Mouse (Mus musculus): ENCODE results near the gene Zmiz1. TPM values are rescaled to one million over a fixed set of nuclear protein-coding genes. Genes with fewer than 3 reads are reported as not detected.

Gene Zmiz1
- polyA plus RNA-seq, 1 experiment = 45.9 TPM

DNA sequence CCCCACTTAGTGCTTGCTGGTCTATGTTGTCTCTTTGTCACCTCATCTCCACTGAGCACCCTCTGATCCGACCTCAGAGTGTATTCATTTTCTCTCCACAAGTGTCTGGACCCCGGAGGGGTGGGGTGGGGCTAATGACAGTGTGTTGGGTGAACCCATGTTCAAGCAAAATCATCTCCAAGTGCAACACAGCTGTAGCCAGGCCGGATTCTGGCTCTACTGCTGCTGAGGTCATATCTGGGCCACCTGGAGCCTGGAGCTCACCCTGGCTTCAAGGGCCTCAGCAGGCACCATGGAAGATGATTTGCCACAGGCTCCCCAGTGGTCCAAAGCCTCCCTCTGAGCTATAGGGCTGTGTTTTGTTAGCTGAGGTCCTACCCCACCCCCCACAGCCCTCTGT, 52.6 kb downstream of the Zmiz1 start:
- no peak for DNase-seq (ENCODE audit: extremely low spot score in 1 of 2, low spot score in 1 of 2)

DNA sequence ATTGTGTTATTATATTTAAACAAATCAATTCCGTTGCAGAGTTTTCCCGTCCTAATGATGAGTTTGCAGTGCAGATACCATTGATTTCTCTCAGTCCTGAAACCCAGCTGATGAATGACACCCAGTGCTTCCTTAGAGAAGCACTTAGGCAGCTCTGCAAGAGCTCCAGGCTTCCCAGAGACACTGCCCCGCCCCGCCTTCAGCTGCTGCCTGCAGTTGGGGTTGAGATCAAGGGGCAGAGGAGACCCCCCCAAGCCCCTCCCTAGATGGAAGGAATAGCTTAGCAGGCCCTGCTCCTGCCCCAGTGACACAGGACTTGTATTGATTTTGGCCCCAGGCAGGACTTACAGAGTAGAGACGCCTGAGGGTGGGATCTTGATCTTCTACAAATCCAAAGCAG, 53.0 kb downstream of the Zmiz1 start:
- DNase-seq (ENCODE audit: extremely low spot score in 1 of 2, low spot score in 1 of 2) = no peak

DNA sequence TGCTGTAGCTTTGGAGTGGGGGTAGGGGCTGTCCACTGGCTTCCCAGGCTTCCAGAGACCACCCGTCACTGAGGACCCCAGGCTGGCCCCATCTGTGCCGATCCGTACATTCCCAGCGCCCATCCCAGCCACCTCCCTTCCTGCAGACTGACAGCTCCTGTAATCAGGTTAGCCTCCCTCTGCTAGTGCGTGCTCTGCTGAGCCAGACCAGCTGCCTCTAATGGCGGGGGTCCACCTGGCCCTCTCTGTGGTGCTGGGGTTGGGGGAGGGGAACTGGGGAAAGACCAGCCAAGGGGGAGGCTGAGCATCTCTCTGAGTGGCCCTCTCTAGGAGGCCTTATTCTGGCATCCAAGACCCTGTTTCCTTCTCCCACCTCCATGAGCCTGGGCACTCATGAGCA, 53.8 kb downstream of the Zmiz1 start:
- DNase-seq (ENCODE audit: extremely low spot score in 1 of 2, low spot score in 1 of 2) = no peak

DNA sequence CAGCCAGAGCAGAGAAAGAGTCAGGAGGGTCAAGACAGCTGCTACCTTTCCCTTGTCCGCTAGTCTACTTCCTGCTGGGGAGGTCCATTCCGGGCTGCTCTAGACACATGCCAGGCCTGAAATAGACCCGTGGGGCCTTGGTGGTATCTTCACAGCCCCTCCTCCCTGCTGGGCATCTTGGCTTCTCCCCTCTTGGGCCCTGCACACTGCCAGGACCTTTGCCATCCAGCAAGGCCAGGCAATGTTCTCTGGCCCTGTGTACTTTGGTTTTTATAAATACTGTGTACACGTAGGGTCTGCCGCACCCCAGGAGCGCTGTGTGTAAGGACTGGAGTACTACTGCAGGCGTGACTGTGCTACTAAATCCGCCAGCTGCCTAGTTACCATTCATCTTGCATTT, 54.5 kb downstream of the Zmiz1 start:
- no peak for DNase-seq (ENCODE audit: extremely low spot score in 1 of 2, low spot score in 1 of 2)

DNA sequence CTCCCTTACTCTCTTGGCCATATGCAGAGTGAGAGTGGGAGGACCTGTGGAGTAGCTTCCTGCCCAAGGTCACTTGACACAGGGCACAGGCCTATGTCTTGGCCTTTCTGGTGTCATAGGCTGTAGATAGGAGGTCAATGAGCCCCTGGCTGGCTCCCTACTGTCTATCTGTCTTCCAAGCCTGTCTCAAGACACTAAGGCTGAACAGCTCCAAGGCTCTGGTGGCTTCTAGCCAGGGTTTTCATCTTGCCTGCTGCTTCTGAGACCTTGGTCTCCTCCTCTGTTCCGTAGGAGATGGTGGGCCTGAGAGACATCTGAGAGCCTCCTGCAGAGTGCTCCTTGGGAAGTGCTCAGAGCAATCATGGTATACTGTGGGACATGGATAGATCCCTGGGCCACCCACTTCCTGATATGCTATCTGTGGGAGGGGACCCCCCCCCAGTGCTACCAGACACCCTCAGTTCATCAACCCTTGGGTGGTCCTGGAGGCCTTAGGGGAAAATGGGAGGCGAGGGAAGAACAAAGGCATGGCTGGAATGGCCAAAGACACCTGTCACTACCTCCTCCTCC, 56.0 kb downstream of the Zmiz1 start:
- DNase-seq (ENCODE audit: extremely low spot score in 1 of 2, low spot score in 1 of 2) = no peak

DNA sequence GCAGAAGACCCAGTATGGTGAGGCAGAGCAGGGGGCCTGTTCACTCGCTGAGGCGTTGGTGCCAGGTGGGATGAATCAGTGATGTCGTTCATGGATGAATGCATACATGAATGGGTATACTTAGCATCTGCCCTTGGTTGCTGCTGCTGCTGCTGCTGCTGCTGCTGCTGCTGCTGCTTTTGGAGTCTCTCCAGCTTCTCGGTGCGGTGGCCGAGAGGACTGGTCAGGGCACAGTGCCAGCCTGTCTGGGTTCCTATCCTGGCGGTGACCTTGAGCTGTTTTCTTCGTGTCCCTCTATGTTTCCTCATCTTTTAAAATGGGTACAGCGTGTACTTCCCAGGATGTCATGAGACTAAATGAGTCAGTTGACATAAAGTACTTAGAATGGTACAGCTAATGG, 56.9 kb downstream of the Zmiz1 start:
- DNase-seq (ENCODE audit: extremely low spot score in 1 of 2, low spot score in 1 of 2) = peak in 1 of 2 experiments; percentile 42

DNA sequence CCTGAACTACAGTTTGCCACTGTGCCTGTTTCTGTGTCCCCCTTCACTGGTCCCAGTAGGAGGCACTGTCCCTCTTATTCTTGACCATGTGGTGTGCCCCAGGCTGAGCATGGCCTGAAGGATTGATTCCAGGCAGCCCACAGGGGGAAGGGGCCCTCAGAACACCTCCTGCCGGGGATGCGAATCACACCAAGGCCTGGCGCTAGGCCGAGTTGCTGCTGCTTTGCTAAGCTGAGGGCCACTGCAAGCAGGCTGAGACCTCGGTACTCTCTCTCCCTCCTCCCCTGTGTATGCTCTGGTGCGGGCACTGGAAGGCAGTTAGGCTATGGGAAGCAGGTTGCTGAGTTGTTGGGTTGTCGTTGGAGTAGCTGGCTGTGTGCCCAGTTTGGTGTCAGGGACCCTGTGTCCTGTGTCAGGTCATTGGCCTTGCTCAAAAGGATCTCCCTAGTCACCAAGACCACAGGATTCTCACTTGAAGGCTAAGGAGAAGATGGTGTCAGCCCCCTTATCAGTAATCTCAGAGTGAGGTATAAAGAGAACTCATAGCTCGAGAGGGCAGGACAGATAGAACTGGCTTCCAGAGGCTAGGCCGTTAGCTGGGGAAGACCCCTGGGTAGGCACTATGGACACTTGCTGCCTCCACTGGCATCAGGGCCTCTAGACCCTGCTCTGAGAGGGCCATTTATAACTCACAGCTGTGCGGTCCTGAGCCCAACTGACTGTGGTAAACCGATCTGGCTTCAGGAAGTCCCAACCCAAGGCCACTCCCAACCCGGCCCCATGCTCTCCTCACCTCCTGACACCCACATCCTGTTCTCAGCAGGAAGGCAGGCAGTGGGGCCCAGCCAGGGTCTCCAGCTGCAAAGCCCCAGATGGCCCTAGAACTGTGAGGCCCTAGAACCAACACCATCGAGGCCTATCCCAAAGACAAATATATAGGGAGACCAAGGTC, 57.9 kb downstream of the Zmiz1 start:
- DNase-seq (ENCODE audit: extremely low spot score in 1 of 2, low spot score in 1 of 2) = no peak

DNA sequence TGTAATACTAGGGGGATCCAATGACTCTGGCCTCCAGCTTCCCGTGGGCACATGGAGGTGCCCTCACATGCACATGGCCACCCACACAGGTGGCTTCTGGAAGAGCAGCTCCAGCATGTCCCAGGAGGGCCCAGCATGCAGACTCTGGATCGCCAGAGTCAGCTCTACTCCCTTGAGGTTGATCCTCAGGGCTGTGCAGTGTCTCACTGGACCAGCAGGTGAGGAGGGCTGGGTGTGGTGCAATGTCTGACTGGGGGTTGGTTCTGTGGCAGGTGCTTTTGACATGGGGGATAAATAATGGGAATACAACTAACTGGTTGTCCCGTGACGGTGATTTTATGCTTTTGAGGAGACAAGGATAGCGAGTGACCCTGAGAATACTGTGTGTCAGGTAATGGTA, 59.7 kb downstream of the Zmiz1 start:
- DNase-seq (ENCODE audit: extremely low spot score in 1 of 2, low spot score in 1 of 2) = no peak

DNA sequence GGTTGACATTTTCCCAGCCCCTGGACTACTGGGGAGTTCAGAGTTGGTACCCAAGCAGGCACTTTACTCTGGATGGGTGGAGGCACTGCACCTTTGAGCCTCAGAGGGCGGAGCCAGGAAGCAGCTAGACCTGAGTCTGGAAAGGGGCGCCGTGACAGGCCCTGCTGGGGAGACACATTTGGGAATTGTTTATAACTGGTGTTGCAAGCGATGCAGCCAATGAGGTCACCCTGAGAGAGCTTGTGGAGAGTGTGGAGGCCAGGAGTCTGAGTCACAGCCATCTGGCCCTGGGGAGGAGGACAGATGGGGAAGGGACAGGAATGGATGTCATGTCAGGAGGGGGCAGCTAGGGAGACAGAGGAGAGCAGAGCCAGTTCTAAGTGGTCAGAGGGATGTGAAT, 60.7 kb downstream of the Zmiz1 start:
- DNase-seq (ENCODE audit: extremely low spot score in 1 of 2, low spot score in 1 of 2) = peak in 1 of 2 experiments; percentile 50

DNA sequence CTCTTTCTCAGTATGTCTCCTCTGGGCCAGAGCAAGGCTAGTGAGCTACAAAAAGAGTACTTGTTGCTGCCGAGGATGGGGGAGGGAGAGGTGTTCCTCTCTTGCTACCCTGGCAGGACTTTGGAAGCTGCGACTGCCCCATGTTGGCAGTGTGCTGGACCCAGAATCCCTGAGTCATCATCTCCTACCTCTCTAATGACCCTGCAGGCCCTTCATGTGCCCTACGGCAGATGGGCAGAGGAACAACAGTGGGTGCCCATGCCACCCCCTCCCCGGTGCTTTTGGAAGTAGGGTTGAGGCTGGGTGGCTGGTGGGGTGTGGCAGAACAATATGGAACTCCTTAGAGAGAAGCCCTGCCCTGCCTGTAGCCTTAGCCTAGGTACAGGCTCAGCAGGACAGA, 61.6 kb downstream of the Zmiz1 start:
- no peak for DNase-seq (ENCODE audit: extremely low spot score in 1 of 2, low spot score in 1 of 2)

DNA sequence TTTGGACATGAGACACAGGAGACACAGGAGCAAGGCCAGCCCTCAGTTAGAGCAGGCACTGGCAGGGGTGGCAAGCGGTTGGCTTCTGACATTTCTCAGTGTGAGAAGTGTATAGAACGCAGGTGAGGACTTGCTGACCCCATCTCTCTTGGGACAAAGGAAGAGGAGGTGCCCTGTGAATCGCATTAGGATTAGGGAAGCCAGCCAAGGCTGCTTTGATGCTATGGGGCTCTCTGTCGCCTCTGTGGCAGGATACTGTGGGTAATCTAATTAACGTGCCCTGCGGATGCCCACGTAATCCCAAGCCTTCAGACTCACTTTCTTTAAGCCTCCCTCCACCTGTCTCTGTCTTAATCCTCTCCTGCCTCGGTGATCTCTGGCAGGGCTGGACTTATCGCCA, 62.0 kb downstream of the Zmiz1 start:
- no peak for DNase-seq (ENCODE audit: extremely low spot score in 1 of 2, low spot score in 1 of 2)

DNA sequence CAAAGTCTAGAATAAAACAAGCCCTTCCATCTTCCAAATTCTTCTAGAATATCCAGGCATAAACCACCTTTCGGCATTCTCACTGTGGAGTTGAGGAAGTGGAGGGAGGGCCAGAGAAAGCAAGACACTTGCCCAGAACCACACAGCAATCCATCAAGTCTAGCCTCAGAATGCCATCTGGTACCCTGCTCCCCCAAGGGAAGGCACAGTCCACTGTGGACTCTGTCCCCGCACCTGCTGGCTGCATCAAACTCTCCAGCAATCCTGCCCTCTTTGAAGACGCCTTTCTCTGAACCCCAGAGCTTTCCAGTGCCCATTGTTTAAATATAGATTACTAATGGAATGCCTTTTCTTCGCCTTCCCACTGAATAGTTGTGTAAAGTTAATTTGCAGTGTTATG, 62.5 kb downstream of the Zmiz1 start:
- no peak for DNase-seq (ENCODE audit: extremely low spot score in 1 of 2, low spot score in 1 of 2)

DNA sequence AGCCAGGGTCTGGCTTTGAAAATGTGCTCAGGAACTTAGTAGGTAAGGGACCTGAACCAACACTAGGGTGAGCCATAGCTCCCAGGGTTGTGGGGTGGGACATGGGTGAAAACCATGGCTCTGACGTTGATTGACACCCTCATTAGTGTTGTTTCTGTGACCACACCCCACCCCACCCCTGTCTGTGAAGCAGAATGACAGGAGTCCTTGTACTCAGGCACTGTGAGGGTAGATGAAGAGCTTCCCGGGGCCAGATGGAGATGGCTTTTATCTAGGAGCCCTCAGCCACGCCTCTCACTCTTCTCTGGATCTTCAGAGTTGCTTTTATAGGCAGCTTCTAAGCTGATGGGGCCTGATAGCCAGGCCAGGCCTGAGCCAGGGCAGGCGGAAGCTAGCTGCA, 63.4 kb downstream of the Zmiz1 start:
- no peak for DNase-seq (ENCODE audit: extremely low spot score in 1 of 2, low spot score in 1 of 2)

DNA sequence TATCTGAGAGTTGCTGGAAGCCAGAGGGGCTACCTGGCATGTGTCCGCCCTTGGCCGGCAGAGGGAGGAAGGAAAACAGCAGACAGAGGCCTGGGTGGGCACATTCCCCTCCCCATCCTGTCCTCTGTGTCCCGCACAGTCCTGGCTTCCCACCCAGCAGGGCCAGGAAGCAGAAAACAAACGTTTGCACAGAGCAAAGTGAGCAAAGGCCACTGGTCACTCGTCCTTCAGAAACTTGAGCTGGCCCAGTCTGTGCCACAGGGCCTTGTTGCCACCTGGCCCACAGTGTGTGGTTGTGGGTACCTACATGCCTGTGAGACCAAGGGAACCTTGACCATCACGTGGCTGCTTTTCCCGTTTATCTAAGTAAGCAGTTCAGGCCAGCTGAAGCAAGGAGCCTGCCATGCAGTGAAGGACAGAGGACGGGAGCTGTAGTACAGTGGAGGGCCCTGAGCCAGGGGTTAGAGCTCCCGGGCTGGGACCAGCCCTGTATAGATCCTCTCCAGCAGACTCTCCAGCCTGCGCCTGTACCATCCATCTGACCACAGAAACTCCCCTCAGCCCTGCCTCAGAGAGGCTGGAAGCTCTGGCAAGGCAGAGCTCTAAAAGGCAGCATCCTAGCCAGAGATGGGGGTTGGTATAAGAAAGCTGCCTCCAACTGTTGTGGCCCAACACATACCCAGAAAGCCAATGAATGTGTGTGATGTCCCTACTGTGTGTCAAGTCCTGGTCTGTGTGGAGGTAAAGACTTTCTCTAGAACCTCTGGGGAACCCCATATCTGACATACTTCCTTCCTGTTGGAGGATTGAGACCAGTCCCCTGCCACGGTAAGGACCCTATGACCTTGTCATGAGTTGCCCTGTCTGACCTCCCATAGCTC, 64.5 kb downstream of the Zmiz1 start:
- no peak for DNase-seq (ENCODE audit: extremely low spot score in 1 of 2, low spot score in 1 of 2)

DNA sequence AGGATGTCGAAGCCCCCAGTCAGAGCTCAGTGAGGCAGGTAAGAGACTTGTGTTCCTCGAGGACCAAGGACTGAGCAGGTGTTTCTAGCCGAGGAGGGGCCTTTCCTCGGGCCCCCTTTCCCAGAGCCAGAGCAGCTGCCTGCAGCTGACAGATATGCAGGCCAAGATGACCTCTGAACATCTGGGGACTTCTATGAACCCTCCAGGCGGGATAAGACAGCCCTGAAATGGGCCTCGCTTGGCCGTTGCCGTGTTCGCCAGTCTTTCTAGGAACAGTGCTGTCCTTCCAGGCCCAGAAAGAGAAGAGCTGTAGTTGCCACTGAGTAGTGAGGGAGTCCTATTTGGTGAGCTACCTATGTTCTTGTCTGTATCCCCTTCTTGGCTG, 65.1 kb downstream of the Zmiz1 start:
- DNase-seq (ENCODE audit: extremely low spot score in 1 of 2, low spot score in 1 of 2) = no peak

DNA sequence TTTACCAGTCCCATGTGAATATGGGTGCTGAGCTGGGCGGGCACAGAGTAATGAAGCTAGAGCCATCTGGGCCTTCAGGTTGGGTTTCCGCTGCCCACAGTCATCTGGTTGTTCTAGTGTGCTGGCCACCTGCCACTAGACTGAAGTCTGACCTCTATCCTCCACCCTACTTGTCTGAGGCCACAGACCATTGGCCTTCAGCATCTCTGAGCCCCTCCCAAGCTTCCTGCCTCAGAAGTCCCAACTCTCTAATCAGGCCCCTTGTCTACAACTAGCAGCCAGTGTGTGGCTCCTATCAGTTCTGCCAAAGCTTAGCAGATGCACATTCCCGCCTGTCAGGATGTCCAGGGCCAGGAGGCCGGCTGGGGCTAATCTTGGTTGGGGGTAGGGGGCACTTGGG, 65.9 kb downstream of the Zmiz1 start:
- DNase-seq (ENCODE audit: extremely low spot score in 1 of 2, low spot score in 1 of 2) = no peak

DNA sequence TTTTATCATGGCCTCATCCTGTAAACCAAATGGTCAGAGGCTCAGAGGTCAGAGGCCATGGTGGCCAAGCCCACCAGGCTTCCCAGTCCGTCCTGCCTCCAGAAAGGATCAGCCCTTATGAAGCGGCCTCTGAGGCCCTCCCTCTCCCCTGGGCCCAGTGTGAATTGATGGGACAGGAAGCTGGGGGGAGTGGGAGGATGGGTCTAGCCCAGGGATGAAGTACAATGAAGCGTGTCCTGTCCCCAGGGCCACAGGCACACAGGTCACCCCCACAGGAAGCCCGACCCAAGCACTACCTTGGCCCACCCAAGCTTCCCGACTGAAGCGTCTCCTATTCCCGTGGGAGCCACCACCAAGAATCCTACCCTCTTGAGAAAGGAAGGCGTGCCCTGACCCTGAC, 66.7 kb downstream of the Zmiz1 start:
- DNase-seq (ENCODE audit: extremely low spot score in 1 of 2, low spot score in 1 of 2) = no peak

DNA sequence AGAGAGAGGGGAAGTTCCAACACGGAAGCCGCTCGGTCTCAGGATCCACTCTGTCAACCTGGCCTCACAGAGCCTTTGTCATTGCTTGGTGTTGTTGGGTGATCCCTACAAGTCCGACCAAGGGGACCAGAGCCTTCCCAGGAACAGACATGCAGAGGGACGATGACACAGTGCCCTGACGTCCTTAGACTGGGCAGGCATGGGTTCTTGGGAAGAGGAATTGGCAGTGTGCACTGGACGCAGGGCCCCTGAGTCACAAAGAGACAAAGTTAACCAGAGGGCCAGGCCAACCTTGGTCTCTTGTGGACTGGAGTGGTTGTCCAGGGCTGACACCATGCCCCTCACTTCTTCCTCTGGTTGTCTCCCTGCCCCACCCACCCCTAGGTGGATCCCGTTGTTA, 67.9 kb downstream of the Zmiz1 start:
- no peak for DNase-seq (ENCODE audit: extremely low spot score in 1 of 2, low spot score in 1 of 2)

DNA sequence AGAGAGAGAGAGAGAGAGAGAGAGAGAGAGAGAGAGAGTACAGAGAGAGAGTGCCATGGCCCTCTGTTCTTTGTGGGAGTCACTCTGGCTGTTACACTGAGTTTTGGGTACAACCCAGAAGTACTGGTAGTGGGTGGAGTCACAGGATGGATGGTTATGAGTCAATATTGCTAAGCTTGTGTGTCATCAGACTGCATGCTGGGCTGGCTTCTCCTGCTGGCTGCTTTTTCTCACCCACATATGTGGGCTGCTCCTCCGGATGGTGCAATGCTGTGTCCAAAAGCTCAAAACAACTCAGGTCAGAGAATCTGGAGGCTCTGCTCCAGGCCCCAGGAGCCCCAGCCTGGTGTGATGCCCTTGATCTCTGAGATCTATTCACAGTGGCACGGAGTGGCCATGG, 68.3 kb downstream of the Zmiz1 start:
- peak; percentile 72 to 82 for DNase-seq (ENCODE audit: extremely low spot score in 1 of 2, low spot score in 1 of 2)

DNA sequence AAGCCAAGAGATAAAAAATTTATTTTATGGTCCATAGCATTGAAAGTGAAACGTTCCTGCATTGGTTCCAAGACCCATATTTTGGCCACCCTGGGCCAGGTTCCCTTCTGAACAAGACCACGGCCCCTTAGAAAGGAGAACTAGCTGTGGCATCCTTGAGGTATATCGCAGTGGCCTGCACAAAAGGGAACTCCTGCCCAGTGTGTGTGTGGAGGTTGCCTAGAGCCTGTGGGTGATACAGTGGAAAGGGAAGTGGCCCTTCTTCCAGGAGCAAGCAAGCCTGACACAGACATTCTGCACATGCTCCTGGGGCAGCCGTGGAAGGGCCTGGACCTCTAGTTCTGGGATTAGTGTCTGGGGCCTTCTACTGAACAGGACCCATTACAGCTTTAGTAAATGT, 71.4 kb downstream of the Zmiz1 start:
- no peak for DNase-seq (ENCODE audit: extremely low spot score in 1 of 2, low spot score in 1 of 2)

DNA sequence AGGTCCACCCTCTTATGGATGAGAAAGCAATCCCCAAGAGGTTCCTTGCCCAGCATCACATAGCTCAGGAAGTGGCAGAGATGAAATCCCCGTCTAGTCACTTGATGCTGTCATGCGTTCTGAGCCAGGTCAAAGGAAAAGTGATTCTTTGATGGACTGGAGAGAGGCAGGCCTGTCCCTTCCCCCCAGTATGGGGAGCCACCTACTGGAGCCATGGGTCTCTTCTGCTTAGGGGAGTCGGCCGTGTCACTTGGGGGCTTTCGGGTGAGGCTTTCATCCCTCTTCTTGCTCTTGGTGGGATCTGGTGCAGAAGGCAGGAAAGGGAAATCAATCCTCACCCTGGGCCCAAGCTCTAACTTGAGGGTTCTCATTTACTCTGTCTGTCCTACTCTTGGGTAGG, 71.8 kb downstream of the Zmiz1 start:
- no peak for DNase-seq (ENCODE audit: extremely low spot score in 1 of 2, low spot score in 1 of 2)
